Mouse (Mus musculus) thymus, postnatal 25 days (tissue): ENCODE results near the gene Stx16.

Experiments used
- DNase-seq: peaks from one replicate; pipeline ENCODE4 v3.0.0; 2022

The Stx16 gene

DNA sequence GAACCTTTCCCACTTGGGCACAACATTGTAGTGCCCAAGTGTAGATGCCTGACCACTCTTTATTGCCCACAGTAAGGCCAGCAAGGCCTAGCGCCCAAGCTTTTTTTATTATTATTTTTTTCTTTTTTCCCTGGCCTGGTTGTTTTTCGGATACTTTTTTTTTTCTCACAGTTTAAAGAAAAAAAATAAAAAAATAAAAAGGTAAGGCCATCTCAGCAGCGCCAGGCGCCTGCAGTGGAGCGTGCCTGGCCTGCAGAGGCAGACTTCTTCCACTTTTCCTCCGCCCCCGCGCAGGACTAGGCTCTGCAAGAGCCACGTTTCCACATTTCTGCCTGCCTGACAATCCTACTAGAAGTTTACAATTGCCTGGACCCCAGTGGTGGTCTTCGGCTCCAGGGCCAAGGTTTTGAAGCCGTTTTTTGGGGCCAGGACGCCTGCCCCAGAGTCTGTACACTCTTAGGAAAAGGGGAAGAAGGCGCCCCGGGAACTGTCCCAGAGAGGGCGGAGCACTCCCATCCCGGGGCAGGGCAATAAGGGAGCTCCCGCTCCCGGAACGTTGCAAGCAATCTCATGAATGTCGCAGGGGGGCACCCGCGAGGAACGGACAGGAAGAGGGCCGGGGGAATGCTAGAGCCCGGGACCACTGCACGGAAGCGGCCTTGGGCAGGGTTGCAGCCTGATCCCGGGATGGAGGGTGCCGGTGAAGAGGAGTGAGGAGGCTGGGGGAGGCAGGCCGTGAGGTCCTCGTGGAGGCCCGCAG lies at the start of gene Stx16:
Gene Stx16, plus strand, starts transcription at position 636 of the 760 bp plus-strand sequence.
- peak; percentile 92 for DNase-seq

GRCm38 (mm10) chr2:174026406-174026805 lies 49.7 kb upstream of the Stx16 start:
- no peak for DNase-seq

DNA sequence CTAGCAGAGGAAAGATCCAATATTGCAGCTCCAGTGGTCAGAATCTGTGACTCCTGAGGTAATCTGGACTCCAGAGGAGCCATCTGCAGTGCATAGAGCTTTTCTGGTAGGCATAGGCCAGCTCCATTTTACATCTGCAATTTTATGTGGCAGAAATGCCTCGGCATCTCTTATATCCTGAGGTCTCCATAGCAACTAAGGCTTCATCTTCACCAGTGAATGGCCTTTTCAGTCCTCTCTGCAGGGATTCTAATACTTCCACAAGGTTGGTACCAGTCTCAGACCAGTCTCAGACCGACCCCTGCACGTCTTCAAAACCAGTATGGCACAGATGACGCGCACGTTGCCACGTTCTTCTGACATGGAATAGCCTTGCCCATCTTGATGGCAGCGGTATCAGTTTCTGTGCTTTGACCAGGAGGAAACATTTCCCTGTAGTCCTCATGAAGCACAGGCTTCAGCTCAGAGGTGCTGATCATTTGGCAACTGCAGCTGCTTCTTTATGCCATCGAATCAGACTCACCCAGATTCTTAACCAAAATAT lies 42.8 kb upstream of the Stx16 start:
- DNase-seq = no peak

DNA sequence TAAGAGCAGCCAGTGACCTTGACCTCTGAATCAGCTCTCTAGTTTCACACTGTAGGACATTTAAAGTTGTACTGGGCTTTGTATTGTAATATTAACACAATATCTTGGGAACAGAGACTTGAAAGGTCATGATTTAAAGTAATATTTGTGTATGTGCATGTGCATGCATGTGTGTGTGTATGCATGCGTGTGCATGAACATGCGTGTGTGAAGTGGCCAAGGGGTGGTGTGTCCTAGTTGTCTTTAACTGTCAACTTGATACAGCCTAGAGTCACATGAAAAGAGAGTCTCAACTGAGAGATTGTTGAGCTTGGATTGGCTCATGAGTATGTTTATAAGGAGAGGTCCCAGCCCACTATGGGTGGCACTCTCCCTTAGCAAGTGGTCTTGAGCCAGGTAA lies 28.5 kb upstream of the Stx16 start:
- DNase-seq = no peak

DNA sequence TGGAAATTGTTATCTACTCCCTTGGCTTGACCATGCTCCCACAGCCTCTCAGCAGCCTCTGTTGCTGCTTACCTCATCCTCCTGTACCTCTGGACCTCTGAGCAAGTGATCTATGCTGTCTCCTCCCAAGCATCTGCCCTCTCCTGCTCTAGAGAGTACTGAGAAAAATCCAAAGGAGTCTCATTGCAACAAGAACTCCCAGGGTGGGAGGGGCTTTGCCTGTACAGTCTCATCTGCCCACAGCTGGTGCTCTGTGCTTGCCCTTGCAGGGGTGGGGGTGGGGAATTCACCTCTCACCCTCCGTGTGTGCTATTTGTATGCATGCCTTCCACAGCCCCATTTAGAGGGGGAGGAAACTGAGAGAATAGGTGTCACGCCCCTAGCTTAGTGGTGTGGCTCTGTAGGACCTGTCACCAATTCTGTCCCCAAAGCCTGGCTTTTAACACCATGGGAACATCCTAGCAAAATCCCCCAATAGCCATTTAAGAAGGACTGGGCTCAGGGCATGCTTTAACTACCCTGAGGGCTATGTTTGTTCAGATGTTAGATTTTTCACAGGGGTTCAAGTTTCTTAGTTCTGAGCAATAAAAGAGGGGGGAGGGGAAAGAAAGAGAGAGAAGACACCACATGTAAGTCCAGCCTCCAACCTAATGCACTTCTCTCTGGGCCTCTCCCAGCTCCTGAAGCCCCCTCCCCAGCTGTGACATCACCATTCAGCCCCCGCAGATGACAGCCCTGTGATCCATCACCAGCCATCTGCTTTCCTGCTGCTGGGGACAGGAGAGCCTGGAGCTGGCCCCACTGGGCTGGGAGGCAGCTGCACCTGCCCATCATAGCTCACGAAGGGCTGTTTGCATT lies 26.4 kb upstream of the Stx16 start:
- no peak for DNase-seq

GRCm38 (mm10) chr2:174050339-174050685 lies 25.8 kb upstream of the Stx16 start:
- DNase-seq = no peak

GRCm38 (mm10) chr2:174051081-174051481 lies 25.0 kb upstream of the Stx16 start:
- no peak for DNase-seq

- DNase-seq = no peak
Observed at GRCm38 (mm10) chr2:174054496-174054895, 21.6 kb upstream of the Stx16 start.

GRCm38 (mm10) chr2:174057730-174058129 lies 18.4 kb upstream of the Stx16 start:
- DNase-seq = no peak

GRCm38 (mm10) chr2:174058316-174058939 lies 17.7 kb upstream of the Stx16 start:
- DNase-seq = no peak

GRCm38 (mm10) chr2:174059591-174060385 lies 16.3 kb upstream of the Stx16 start:
- DNase-seq = no peak

GRCm38 (mm10) chr2:174061219-174061618 lies 14.9 kb upstream of the Stx16 start:
- no peak for DNase-seq

DNA sequence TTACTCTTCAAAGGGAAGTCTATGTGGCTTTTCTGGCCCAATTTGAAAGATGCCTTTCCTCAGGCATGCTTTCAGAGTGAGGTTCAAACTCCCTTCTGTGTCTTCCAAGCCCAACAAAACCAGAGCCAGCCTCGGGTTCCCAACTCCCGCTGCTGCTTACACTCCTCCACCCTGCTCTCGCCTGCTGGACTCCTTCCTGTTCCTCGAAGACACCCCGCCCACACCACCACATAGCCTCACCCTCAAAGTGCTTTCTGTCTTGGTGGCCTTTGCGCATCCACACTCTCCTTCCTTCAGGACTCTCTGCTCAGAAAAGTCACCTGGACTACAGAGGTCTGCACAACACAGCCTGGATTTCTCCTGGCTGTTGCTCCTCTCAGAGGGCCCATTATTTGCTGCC lies 13.0 kb upstream of the Stx16 start:
- DNase-seq = no peak

GRCm38 (mm10) chr2:174063527-174064211 lies 12.4 kb upstream of the Stx16 start:
- DNase-seq = no peak

GRCm38 (mm10) chr2:174067793-174068419 lies 8.2 kb upstream of the Stx16 start:
- no peak for DNase-seq

GRCm38 (mm10) chr2:174069532-174070049 lies 6.5 kb upstream of the Stx16 start:
- peak; percentile 12 for DNase-seq

- DNase-seq = no peak
Observed at GRCm38 (mm10) chr2:174071406-174071805, 4.7 kb upstream of the Stx16 start.

DNA sequence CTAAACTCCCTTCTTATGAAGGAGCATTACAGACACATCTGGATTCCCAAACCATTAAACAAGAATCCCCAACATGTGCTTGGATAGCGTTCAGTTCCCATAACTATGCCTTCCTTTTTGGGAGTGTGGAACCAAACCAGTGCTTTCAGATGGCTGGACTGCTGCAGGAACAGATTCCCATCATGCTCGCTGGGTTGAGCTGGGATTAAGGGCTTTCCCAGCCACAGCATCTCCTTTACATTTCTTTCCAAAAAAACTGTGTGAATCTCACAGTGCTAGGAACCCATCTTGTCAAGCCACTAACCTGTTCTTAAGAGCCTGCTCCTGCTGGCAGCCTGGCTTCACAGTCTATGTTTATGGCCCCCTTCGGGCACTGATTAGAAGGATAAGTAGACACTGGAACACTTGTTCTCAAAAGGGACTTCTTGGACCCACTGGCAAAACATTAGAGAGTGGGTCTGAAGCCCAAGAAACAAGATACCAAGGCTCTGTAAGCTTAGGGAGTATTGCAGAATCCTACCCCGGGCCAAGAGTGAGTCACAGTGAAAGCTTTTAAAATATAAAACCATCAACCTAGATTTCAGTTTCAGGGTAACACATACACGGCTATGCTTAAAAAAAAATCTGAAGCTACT lies 2.8 kb upstream of the Stx16 start:
- DNase-seq = no peak

DNA sequence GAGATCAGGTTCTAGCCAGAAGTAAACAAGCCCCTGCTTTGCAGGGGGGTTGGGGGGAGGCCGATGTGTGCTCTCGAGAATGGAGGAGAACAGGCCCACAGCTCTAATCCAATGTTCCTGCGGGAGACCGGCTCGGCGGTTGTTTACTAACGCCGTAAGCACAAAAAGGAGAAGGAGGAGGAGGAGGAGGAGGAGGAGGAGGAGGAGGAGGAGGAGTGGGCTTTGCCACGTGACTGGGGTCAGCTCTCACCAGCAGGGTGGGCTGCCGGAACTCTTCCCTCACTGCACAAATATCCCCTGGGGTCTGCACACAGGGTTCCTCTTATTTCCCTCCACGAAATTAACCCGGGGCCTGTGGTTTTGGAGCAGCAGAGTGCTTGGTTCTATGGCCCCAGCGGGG lies 1.5 kb upstream of the Stx16 start:
- peak; percentile 31 for DNase-seq

- no peak for DNase-seq
Observed at GRCm38 (mm10) chr2:174075072-174075570, 987 bp upstream of the Stx16 start.

DNA sequence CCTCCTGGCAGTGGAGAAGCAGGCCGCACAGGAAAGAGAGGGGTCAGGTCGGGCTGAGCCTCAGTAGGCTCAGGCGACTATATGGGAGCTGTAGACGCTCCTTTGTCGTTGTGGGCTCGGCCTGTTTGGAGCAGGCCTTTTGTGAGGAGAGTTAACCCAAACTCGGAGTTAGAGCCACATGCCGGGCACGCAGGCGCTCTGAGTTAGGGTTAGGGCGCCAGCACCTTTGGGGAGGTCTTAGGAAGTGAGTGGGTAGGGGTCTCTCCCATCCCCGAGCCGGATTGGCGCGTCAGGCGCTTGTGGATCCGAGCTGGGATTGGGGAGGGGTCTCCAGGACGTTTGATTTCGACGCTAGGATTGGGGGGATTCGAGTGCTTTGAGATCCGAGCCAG lies 321 bp downstream of the Stx16 start:
- DNase-seq = no peak
